Mouse (Mus musculus) spleen, adult 18-20 months (tissue): Measurements from ENCODE around the gene Usp10.

Source experiments
- DNase-seq, 2 experiments: peaks; one replicate each; pipeline ENCODE4 v3.0.0; 2022; ENCODE audit warnings: mixed read lengths in 2 of 2

Usp10 gene

GRCm38 (mm10) chr8:119909944-119910546 lies at the start of gene Usp10:
Gene Usp10, plus strand, starts transcription at chr8:119910360.
- no peak for DNase-seq

DNA sequence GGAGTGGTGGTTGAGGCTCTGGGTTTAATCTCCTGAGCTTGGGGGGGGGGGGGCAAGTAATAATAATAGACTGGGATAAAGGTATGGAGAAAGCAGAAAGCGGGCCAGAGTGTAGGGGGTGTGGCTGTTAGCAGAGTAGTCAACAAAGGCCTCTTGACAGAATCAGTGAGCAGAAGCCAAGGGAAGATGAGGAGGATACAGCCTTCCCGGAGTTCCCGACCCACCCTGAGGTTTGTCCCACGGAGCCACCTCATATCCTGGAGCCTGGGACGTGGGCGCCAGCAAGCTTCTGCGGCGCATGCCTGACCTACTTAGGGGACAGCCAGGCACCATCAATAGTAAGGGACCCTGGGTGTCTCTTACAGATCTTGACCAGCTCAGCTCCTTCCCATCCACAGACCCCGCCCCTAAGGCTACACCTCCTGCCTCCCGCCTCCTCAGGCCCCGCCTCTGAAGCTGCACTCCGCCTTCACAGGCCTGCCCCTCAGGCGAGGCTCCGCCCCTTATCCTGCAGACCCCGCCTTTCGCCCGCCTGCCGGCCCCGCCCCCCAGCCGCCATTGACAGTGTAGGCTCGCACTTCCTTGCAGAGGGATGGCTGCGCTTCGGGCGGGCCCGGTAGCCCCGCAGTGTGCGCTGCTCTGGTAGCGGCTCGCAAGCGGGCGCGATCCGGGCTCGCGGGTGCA lies 48.3 kb upstream of the Usp10 start, which contains the start of gene Klhl36:
Klhl36 (plus strand) TSS at position 561 of the 684 bp plus-strand sequence.
- peak; percentile 99 for DNase-seq

DNA sequence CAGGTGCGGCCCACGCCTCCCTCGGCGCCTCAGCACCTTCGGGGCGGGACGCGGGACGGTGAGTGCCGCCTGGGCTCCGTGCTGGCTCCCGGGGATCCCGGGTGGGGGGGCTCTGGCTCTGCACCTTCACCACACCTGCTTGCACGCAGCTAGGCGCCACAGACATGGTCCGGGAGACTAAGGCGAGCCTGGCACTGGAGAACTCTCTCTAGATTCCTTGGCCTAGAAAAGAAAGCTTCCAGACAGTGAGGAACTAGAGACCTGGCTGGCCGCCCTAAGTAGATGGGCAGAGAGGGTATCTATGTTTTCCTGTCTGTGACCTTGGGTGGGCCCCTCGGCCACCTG lies 47.8 kb upstream of the Usp10 start:
- no peak for DNase-seq

GRCm38 (mm10) chr8:119862749-119863148 lies 47.4 kb upstream of the Usp10 start:
- DNase-seq = no peak

DNA sequence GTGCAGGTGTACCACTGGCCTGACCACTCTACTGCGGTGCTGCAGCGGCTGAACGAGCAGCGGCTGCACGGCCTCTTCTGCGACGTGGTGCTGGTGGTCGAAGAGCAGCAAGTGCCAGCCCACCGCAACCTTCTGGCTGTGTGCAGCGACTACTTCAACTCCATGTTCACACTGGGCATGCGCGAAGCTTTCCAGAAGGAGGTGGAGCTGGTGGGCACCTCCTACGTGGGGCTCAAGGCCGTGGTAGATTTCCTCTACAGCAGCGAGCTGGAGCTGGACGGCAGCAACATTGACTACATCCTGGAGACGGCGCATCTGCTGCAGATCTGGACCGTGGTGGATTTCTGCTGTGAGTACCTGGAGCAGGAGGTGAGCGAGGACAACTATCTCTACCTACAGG lies 40.5 kb upstream of the Usp10 start:
- no peak for DNase-seq

GRCm38 (mm10) chr8:119873181-119873580 lies 37.0 kb upstream of the Usp10 start:
- no peak for DNase-seq

GRCm38 (mm10) chr8:119881301-119881700 lies 28.9 kb upstream of the Usp10 start:
- no peak for DNase-seq

DNA sequence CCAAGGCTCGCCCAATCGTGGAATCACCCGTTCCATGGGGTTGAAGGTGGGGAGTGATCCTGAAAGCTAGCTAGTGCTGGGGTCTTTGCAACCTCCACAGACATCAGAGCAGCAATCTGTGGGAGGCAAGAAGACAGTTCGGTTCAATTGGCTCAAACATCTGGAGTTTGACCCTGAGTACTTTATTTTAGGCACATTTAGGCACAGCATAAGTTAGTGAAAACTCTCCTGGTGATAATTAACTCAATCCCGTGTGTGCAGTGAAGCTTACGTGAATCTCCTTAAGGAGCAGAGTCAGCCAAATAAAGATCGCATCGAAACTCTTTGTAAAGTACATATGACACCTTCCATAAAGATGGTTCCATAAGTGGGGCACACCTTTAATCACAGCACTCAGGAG lies 28.2 kb upstream of the Usp10 start:
- no peak for DNase-seq

DNA sequence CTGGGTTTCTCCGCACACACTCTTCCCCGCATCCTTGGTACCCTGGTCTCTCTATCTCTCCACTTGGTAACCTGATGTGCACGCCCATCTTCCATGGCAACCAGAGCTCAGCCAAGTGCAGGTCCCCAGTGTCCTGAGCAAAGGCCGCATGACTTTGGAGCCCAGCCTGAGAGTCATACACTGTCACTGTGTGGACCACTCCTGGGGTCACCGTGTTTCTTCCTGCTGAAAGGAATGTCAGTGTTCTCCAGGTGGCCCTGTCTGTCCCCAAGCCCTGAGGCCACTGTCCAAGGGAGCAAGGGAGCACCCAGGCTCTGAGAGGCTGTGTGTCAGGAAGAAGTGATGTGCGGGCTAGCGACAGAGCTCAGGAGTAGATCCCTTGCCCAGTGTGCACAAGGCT lies 26.9 kb upstream of the Usp10 start:
- DNase-seq = no peak

DNA sequence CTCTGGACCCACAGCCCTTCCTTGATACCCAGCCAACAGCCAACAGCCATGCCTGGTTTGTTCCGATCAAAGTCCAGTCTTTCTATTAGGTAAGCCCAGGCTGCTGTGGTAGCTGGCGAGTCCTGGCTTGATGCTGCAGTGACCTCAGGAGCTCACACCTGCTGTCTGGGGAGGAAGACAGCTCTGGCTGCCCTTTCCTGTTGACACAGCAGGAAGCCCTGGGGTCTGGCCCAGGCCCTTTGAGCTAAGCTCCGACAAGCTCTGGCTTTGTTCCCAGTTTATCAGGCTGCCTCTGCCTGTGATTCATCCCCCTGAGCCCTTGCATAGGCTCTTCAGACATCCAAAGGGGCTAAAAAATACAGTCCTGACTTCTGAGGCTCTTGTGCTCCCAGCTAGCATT lies 24.5 kb upstream of the Usp10 start:
- no peak for DNase-seq

DNA sequence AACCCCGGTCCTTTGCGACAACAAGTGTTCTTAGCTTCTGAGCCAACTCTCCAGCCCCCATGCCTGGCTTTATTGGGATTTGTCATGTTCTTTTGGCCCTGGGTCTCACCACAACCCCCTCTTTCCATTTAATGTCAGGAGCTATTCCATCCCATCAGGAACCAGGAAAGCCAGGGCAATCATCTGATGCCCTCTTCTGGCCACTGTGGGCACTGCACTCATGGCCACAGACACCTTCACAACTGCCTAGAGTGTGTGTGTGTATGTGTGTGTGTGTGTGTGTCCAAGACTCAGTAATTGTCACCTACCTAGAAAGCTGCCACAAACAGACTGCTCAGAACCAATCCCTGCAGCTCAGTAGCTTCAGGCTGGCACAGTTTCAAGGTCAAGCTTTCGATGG lies 23.0 kb upstream of the Usp10 start:
- DNase-seq = peak in 1 of 2 experiments; percentile 38

DNA sequence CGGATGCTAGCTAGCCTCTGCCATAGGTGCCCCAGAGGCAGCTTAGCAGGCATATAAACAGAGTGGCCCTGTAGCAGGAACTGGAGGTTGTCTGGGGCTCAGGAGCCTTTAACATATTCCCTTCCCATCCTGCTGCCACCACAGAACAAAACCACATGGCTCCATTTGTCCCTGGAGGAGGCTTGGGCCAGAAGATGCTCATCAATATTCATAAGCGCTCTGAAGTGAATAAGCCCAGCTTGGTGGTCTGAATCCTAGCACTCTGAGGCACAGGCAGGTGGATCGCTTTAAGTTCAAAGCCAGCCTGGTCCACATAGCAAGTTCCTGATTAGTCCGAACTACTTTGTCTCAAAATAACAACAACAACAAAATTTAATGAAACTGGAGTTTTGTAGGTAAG lies 22.1 kb upstream of the Usp10 start:
- no peak for DNase-seq

- DNase-seq = no peak
These were observed 13.1 kb upstream of the Usp10 start for GRCm38 (mm10) chr8:119897069-119897468.

DNA sequence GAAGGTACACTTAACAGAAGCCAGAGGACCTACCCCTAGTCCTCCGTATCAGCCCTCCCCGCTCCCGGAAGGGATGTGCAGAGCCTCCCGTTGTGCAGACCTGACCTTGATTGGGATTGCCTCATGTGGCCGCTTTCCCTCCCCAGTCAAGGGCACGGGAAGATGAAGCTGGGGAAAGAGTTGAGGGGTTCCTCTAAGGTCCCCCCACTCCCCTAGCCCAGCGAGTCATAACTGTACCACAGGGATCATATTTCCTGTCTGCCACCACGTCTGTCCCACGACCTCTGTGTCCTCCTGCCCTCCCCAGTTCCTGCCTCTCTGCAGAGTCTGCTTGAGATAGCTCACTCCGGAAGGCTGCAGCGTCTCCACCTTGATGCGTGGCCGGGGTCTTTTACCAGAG lies 12.2 kb upstream of the Usp10 start:
- DNase-seq = no peak

DNA sequence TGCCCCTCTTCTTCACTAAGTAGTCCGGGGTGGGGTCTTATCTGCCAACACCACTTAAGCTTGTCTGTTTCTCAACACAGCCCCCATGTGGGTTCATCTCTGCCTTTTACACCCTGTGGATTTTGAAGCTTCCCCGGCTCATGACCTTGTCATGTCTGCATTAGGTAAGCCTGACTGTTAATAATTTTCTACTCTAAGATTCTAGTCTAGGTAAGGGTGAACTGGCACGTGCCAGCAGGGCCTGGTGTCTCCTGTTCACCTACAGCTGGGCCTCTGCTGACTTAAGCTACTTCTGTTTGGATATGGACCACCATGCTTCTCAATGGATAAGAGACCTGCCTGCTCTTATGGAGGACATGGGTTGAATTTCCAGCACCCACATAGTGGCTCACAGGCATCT lies 8.8 kb upstream of the Usp10 start:
- no peak for DNase-seq

- DNase-seq = no peak
These were observed 8.2 kb upstream of the Usp10 start for GRCm38 (mm10) chr8:119901952-119902351.

DNA sequence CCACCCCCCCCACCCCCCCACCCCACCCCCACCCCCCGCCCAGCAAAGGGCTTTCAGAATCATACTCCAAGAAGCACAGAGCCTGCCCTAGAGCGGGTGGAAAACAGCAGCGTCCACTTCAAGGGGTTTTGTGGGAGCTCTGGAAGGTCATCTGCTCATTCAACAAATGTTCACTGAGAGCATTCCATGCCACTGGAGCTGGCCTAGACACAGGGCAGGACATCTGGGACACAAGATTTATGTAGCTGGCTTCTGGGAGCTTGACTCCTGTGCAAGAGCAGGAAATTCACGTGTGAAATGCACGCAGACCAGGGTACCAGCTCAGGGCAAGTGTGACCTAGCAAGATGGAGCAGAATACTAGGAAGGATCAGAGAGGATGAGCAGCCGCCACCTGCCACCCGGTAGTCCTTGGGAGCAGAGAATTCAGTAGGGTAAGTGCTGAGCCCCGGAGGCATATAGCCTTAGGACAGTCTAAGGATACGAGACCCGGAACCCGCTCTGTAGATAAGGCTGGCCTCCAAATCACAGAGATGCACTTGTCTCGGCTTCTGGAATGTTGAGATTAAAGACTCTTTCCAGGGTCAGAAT lies 5.7 kb upstream of the Usp10 start:
- no peak for DNase-seq

DNA sequence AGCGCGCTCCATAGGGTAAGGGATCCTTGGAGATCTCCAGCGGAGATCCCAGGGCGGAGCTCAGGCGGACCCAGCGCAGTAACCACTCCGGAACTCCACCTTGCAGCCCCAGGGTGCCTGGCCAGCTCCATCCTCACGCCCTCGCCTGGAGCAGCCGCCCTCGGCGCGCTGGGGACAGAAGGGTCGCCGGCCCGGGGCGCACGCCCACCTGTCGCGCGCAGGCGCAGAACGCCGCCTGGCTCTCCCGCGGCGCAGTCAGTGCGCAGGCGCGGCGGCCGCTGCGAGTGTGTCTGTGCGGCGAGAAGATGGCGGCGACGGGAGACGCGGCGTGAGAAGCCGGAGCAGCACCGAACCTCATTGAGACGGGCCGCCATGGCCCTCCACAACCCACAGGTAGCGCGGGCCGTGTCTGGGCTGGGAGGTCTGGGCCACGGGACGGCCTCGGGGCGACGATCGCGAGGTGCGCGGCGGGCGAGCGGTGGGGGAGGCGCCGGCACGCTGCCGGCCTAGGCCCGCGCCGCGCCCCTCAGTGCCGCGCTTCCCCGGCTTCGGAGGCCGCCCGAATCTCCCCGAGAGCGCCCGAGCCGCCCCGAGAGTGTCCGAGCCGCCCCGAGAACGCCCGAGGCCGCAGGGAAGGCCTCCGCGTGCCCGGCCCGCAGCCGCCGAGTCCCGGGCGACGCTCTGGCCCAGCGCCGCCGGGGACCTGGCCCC lies 542 bp downstream of the Usp10 start, which contains the start of gene Gm20388:
Gm20388 (plus strand) TSS at position 295 of the 711 bp plus-strand sequence.
- peak; percentile 88 to 97 for DNase-seq

DNA sequence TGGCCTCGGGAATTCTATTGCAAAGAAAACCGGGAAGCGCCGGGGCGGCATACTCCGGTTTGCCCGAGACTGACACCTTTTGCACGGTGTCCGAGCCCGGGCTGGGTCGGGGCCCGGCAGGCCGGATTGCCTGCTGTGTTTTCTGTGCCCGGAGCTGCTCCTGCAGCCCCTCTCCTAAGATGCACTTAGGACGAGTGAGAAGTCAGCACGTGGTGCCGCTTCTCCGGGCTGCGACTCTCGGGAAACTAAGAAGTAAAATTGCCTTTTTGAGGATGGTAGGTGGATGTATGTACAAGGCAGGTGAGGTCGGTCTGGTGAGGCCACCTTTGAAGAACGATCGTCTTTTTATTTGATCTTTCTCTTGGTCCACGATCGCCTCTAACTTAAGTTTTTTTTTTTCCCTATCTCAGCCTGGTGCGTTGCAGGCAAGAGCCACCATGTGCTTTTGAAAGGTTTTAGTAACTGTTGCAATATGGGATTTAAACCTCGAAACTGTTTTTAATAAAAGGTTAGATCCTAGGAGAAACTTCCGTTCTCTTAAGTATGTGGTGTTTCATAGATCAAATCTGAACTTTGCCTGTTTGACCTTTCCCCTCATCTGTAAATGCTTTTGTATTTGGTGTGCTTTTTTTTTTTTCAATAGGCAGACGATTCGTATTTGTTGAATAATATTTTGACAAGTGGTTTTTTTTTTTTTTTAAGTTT lies 1.2 kb downstream of the Usp10 start:
- DNase-seq = no peak

- DNase-seq = no peak
These were observed 2.5 kb downstream of the Usp10 start for GRCm38 (mm10) chr8:119912643-119913042.

GRCm38 (mm10) chr8:119913181-119913580 lies 3.0 kb downstream of the Usp10 start:
- DNase-seq = no peak

DNA sequence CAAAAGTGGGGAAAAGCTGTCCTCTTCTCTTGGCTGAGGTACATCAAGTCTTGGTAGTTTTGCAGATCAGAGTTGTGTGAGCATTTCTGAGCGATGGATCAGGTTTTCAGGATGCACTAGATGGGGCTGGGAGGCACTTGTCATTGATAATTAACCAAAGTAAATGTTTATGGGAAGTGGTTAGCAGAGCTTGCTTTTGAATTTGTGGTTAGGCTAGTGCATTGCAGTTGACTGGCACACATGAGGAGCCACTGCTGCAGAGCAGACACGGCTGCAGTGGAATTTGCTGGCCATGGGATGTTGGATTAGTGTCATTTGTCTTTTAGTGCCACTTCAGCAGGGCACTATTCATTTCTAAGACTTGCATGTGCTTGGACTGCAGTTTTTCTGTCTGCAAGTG lies 4.0 kb downstream of the Usp10 start:
- DNase-seq = no peak

GRCm38 (mm10) chr8:119915298-119915697 lies 5.1 kb downstream of the Usp10 start:
- DNase-seq = no peak
